7 mouse cellular contexts compared by ENCODE assay signal in genomic region chr1:46892752-46893151, GRCm38 (mm10). TPM values are rescaled to one million over a fixed set of nuclear protein-coding genes. Genes with fewer than 3 reads are reported as not detected.
DNase-seq lines count a peak whose midpoint lies in the region; ATAC-seq lines count a peak whose summit lies in the region.

Gene Slc39a10, minus strand, starts transcription at chr1:46892852.

- no peaks in the 10 kb centered on the region for H3K36me3 ChIP-seq in forebrain, embryonic 12.5 days (replicated peaks)
- H3K36me3 ChIP-seq in stomach, embryonic 14.5 days (ENCODE audit: control insufficient read depth, insufficient read depth, low read length): no peaks in the 10 kb centered on the region
- H3K36me3 ChIP-seq in liver, embryonic 12.5 days: no peaks in the 10 kb centered on the region

- no peaks in the 10 kb centered on the region for H3K9me3 ChIP-seq in forebrain, embryonic 12.5 days
- no peaks in the 10 kb centered on the region for H3K9me3 ChIP-seq in stomach, embryonic 14.5 days (ENCODE audit: control insufficient read depth, low read depth, low read length)
- H3K9me3 ChIP-seq in liver, embryonic 12.5 days (replicated peaks): no peaks in the 10 kb centered on the region

- no peak within 1 kb of the TSS for H3K4me2 ChIP-seq in forebrain, embryonic 12.5 days
- H3K4me2 ChIP-seq in stomach, embryonic 14.5 days (replicated peaks; ENCODE audit: low read depth, low read length): no peak within 1 kb of the TSS
- H3K4me2 ChIP-seq in liver, embryonic 12.5 days: no peak within 1 kb of the TSS

- no peak within 1 kb of the TSS for H3K27ac ChIP-seq in forebrain, embryonic 12.5 days
- H3K27ac ChIP-seq in stomach, embryonic 14.5 days (ENCODE audit: low read length): no peak within 1 kb of the TSS
- no peak within 1 kb of the TSS for H3K27ac ChIP-seq in liver, embryonic 12.5 days

- no peak for DNase-seq in urinary bladder, adult 2 months (ENCODE audit: low spot score)
- DNase-seq in urinary bladder, postnatal 14 days (ENCODE audit: low spot score): no peak
- DNase-seq in left cerebral cortex, adult 8-10 months (ENCODE audit: low spot score in 2 of 2): no peak
- no peak for DNase-seq in spleen, postnatal 14 days (ENCODE audit: low spot score in 2 of 2)

- H3K27me3 ChIP-seq in forebrain, embryonic 12.5 days: no peaks in the 10 kb centered on the region
- no peaks in the 10 kb centered on the region for H3K27me3 ChIP-seq in stomach, embryonic 14.5 days (ENCODE audit: control insufficient read depth, insufficient read depth, low read length)
- no peaks in the 10 kb centered on the region for H3K27me3 ChIP-seq in liver, embryonic 12.5 days (replicated peaks)

- H3K9ac ChIP-seq in forebrain, embryonic 12.5 days: no peak within 1 kb of the TSS
- H3K9ac ChIP-seq in stomach, embryonic 14.5 days (replicated peaks; ENCODE audit: low read depth, low read length): no peak within 1 kb of the TSS
- no peak within 1 kb of the TSS for H3K9ac ChIP-seq in liver, embryonic 12.5 days

- ATAC-seq in forebrain, embryonic 12.5 days (ENCODE audit: low FRiP score): no peak
- ATAC-seq in stomach, embryonic 14.5 days (ENCODE audit: insufficient number of reproducible peaks, insufficient read depth, low FRiP score, low read depth): no peak
- no peak for ATAC-seq in liver, embryonic 12.5 days

- WGBS in forebrain, embryonic 12.5 days: 59% methylated on average over 3 of the region's 3 CpGs
- 64% methylated on average over 3 of the region's 3 CpGs for WGBS in stomach, embryonic 14.5 days
- WGBS in liver, embryonic 12.5 days (ENCODE audit: insufficient replicate concordance): 51% methylated on average over 3 of the region's 3 CpGs

- H3K4me3 ChIP-seq in forebrain, embryonic 12.5 days (replicated peaks): no peak within 1 kb of the TSS
- no peak within 1 kb of the TSS for H3K4me3 ChIP-seq in stomach, embryonic 14.5 days (ENCODE audit: low read depth, low read length)
- no peak within 1 kb of the TSS for H3K4me3 ChIP-seq in liver, embryonic 12.5 days

- H3K4me1 ChIP-seq in forebrain, embryonic 12.5 days: no peaks in the 10 kb centered on the region; the same call in 1 of the 2 replicates
- H3K4me1 ChIP-seq in stomach, embryonic 14.5 days (ENCODE audit: control insufficient read depth, insufficient read depth, low read length): no peaks in the 10 kb centered on the region; the same call in 1 of the 2 replicates
- H3K4me1 ChIP-seq in liver, embryonic 12.5 days: no peaks in the 10 kb centered on the region

RNA-seq across cellular contexts. Expression of gene Slc39a10, which starts in this region (rescaled TPM):
- 16.0 and 17.1 TPM in 2 replicates for polyA plus RNA-seq in urinary bladder, adult 2 months (2012; rRNA removed)
- 71.5 and 78.4 TPM in 2 replicates for polyA plus RNA-seq in forebrain, embryonic 12.5 days (2016; fragmentation: Nextera tagmentation; extraction: Ambion mirVana)
- total RNA-seq in left cerebral cortex, adult 8-10 months (2022): 100 to 1,000 TPM; 162 to 182 (median 168) TPM
- 73.1 and 80.5 TPM in 2 replicates for polyA plus RNA-seq in stomach, embryonic 14.5 days (2014; fragmentation: Nextera tagmentation; extraction: Ambion mirVana)
- polyA plus RNA-seq in liver, embryonic 12.5 days (2016; fragmentation: Nextera tagmentation; extraction: Ambion mirVana): 9.8 and 11.1 TPM in 2 replicates
